Mouse (Mus musculus) 3T3-L1 (cell line): ENCODE results near the gene Frat2.

Source experiments
- DNase-seq: peaks from one replicate; pipeline ENCODE4 v3.0.0-alpha.2; 2015; ENCODE audit warnings: low read depth, low spot score

The Frat2 gene

GRCm38 (mm10) chr19:41822589-41822988, 25.3 kb downstream of the Frat2 start:
- DNase-seq, result no peak

GRCm38 (mm10) chr19:41821436-41821835, 26.5 kb downstream of the Frat2 start:
- no peak for DNase-seq

- DNase-seq, result no peak
These were observed 29.2 kb downstream of the Frat2 start for GRCm38 (mm10) chr19:41818749-41819148.

DNA sequence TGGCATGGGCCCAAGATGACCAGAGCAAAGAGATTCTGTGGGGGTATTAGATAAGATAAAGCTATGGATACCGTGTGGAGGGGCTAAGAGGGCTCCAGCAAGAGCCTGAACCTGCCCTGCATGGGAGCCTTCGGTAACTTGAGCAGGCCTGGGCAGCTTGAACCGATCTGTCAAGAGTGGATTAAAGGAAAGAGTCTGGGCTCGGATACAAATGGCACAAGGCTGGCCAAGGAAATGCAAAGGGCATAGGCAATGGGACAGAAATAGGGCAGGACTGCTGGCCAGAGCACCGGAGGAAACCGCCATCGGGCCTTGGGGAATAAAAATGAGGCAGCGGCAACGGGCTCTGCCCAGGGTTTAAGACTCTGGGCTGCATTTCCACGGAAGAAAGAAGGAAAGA, 30.6 kb downstream of the Frat2 start:
- DNase-seq, result no peak

DNA sequence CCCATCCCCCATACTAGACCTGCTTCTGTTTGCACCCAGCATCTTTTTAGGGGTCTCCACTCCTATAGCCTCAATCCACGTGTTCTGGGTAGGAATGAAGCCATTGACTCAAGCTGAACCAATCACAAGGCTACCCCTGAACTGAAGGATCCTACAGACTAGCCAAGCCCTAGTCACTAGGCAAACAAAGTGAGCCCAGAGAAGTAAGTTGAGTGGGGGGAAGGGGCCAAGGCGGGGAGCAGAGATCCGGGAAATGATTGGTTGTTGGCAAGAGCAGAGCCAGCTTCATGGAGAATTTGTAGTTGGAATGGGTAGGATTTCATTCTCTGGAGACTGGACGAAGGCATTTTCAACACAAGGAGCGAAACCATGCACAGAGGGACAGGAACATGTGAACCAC, 31.0 kb downstream of the Frat2 start:
- no peak for DNase-seq

DNA sequence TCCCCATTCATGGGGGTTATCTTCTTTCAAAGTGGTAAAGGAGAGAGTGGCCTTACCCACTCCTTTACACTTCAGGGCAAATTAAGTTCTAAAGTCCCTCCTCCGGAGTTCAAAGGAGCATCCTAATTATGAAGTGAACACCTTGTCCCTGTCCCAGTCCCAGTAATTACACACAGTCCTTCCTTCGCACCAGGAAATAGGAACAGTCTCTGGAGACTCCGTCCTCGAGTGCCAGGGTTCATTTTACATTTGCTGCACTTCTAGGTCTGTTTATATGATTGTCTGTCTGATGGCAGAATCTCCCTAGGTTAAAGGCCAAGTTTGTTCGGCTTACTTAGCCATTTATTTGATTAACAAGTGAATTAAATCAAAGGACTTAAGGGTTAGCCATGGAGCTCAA, 31.5 kb downstream of the Frat2 start:
- no peak for DNase-seq

- DNase-seq, result no peak
These were observed 34.6 kb downstream of the Frat2 start for GRCm38 (mm10) chr19:41813374-41813773.

GRCm38 (mm10) chr19:41812525-41812924, 35.4 kb downstream of the Frat2 start:
- no peak for DNase-seq

GRCm38 (mm10) chr19:41810074-41810473, 37.9 kb downstream of the Frat2 start:
- DNase-seq, result no peak

DNA sequence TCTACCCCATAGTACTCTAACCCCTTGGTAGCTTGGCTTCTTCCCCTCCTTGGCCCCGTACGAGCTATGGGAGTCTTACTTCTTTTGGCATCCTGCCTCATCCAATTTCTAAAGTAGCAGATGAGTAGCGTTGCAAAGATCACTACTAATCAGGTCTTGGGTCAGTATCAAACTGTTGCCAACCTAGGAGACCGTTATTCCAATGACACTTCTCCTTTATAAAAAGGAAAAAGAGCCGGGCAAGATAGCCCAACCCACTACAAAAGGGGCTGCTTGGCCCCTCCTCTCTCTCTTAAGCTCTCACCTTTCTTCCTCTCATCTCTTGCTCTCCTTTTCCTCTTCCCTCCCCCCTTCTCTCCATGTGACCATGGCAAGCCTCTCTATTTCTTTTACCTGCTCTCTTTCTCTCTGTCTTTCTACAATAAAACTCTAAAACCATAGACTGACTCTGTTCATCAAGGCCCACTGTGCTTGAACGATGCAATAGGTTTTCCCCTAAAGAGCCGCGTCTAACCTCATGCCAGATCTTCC, 39.8 kb downstream of the Frat2 start:
- no peak for DNase-seq

- DNase-seq, result no peak
These were observed 40.4 kb downstream of the Frat2 start for GRCm38 (mm10) chr19:41807497-41807896.

DNA sequence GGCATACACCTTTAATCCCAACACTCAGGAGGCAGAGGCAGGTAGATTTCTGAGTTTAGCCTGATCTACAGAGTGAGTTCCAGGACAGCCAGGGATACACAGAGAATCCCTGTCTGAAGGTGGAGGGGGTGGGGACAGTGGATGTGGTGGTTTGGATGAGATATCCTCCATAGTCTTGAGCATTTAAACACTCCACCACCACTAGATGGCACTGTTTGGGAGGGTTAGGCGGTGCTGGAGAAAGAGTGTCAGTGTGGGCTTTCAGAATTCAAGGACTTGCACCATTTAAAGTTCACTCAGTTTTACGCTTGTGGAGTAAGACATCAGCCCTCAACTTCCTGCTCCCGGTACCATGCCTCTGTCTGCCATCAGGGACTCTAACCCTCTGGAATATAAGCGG, 42.1 kb downstream of the Frat2 start:
- peak; percentile 23 for DNase-seq

DNA sequence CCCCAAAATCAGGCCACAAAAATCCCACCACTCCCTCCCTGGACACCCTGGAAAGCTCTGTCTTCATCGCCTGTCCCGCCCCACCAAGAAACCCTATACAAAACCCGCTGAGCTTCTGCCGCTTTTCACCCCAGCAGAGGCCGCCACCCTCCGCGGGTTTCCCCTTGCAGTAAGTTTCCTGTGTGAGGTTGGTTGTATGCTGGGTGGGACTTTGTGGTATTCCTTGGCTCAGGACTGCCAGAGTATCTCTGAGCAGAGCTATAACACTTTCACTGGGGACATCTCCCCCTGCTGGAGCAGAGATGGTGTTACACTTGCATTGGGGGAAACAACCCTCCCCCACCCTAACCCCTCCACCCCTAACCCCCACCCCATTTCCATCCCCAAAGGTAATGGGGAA, 44.6 kb downstream of the Frat2 start:
- DNase-seq, result peak; percentile 19

DNA sequence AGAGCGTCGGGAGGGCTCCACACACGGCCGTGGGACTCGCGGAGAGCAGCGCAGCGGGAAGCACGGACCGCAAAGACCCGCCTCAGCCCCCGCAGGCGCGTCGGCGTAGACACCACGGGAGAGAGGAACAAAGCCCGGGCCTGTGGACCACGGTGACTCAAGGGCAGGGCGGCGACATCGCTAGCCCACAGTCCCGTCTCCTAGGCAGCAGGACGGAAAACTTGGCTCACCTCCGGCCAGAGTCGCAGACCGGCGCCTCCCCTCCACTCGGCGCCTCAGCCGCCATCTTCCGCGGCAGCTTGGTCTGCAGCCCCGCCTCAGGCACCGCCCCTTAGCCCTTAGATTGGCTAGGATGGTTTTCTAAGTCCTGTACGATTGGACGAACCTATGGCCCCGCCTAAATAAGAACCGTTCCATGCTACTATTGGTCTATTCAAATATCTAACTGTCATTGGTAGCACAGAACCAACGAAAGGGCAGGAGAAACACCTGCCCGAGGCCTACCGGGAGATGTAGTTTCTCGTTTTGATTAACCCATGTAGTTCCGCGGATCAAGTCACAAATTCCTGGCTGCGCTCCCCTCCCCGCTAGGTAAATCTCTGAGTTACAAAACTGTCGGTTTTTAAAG, 46.1 kb downstream of the Frat2 start, which contains the start of gene Arhgap19:
Gene Arhgap19 (minus strand): TSS at position 306 of the 628 bp plus-strand sequence.
- DNase-seq, result peak; percentile 99

GRCm38 (mm10) chr19:41800986-41801741, 46.8 kb downstream of the Frat2 start:
- DNase-seq, result peak; percentile 40

DNA sequence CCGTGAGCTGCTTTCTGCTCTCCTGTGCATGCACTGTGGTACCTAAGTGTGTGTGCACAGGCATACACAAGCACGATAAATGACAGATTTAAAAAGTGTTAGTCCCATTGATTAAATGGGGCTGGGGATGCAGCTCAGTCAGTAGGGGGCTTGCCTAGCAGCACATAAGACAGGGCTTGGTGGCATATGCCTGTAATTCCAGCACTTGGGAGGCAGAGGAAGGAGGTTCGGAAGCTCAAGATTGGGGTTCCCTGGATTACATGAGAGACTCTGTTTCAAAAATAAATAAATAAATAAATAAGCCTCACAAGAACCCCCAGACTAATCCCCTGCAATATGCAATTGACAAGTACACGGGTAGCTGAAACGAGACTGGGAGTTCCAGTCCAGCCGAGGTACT, 47.5 kb downstream of the Frat2 start:
- DNase-seq, result no peak

DNA sequence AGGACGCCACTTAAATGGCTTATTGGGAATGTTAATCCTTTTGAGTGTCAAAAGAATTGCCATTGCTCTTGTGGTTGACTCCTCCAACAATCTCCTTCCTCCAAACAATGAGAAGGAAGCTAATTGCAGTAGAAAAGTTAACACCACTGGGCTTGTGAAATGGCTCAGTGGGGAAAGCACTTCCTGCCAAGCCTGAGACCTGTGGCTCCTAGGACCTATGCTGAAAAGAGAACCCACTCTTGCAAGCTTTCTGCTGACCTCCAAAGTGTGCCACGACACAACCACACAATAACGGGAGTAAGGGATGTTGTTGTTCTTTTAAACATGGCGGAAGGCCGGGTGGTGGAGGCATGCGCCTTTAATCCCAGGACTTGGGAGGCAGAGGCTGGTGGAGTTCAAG, 50.4 kb downstream of the Frat2 start:
- DNase-seq, result no peak

DNA sequence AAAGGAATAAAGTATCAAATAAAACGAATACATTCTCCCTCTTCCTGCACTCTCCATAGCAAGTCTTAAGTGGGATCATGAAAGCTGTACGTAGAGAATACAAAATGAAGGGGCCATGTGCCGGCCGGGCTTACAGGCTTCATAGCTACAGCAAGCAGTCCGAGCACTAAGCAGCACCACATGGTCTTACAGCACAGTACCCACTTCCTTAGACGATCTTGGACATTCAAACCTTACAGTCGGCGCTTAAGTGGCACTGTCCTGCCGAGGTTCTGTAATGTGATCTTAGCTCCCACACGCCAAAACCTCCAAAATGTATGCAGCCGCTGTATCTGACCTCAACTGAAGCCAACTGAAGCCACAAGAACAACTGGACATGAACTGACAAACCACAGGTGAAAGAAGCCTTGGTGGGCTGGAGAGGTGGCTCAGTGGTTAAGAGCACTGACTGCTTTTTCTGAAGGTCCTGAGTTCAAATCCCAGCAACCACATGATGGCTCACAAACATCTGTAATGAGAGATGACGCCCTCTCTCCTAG, 51.1 kb downstream of the Frat2 start:
- DNase-seq, result peak; percentile 46

- DNase-seq, result peak; percentile 86
These were observed 51.7 kb downstream of the Frat2 start for GRCm38 (mm10) chr19:41796148-41796760.
